Mouse (Mus musculus) neutrophil, adult 5-6 weeks (primary cell): Measurements from ENCODE around the gene Acvr1b. TPM values are rescaled to one million over a fixed set of nuclear protein-coding genes. Genes with fewer than 3 reads are reported as not detected.
A peak's percentile ranks its signal among the peaks of the same experiment; 100 is the strongest.

ENCODE experiments used
- ATAC-seq: fragments of 151-379, 151-347 bp; 2 replicates; pipeline ENCODE4 v1.8.0; 2017; ENCODE audit warnings: mild to moderate bottlenecking, moderate TSS enrichment; ENCODE audit not compliant: insufficient number of reproducible peaks, poor library complexity, low FRiP score, severe bottlenecking; ENCODE audit errors: extremely low read depth
- total RNA-seq: library from RNA; stranded (forward); fragments of 200-1000 nt; gene quantifications from 2 replicates; pipeline ENCODE4 v1.2.3, GENCODE M21; 2017

Gene Acvr1b
- total RNA-seq, 1 experiment from 2014 or later: 22.0 TPM

DNA sequence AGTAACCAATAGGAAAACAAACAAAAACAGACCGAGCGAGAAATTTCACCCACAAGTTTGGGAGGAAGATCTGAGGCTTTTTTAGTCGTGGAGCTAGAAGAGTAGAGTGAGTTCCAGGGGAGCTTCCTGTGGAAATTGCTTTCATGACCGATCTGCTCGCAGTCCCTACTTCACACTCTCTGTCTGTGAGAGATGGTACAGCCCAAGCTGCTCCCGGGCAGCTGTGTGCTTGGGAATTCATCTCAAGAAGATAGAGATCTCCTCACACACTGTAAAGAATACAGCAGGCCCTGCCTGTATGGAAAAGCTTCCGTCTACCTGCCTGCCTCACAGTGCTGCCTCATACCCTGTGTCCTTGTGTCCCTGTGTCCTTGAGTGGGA lies 18.4 kb downstream of the Acvr1b start:
- no peak for ATAC-seq

DNA sequence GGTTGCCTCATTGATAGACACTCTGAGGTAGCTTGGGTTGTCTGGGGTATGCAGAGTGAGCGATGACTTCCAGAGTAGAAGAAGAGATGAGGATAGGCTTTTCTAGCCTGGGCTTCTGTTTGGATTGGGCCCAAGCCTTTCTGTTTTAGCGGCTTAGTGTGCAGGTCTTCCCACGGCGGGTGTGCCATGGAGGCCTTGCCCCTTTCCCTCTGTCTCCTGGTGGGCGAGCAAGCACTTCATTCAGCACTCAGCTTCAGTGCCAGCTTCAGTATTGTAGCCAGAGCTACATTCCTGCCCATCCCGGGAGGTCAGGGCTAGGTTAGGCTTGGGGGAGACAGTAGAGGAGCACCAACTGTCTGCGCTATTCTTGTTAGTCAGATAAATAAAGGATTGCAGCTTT lies 18.8 kb downstream of the Acvr1b start:
- ATAC-seq: no peak

DNA sequence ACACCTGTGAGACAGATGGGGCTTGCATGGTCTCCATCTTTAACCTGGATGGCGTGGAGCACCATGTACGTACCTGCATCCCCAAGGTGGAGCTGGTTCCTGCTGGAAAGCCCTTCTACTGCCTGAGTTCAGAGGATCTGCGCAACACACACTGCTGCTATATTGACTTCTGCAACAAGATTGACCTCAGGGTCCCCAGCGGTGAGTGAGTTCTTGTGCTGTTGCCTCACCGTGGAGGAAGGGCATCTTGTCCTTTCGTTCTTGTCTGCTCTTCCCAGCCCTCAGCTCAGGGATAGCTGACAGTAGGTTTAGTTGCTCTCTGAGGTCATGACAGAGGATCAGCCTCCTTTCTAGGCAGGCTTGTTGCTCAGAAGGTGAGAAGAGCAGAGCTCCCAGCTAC lies 20.1 kb downstream of the Acvr1b start:
- no peak for ATAC-seq

DNA sequence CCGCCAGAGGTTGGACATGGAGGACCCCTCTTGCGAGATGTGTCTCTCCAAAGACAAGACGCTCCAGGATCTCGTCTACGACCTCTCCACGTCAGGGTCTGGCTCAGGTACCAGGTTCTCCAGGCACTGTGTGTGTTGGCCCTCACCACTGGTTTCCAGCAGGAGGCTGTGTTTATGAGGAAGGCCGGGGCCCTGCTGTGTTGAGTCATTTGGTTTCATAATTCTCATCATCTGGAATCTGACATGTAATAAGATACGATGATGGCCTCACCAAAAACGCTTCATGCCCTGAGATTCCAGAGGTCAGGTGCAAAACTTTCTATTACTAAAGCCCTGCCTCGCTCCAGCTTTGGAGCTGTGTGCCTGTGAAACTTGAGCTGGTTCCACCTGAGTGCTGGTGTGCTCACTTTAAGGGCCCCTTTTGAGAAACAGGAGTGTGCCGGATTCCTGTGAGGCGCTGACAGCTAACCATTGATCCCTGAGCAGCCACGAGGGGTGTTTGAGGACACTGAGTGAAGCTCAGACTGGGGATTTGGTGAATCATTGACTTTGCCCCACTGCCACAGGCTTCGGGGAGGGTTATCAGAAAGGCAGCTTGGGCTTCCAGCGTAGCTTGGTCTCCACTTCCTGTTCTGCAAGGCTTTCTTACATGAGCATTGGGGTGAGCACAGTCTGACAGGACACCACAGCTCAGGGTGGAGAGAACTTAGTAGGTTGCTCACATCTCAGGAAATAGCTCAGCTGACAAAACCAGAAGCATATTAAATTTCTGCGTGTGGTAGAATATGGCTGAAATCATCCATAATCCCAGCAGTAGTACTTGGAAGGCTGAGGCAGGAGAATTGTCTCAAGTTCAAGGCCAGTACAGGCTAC lies 21.3 kb downstream of the Acvr1b start:
- no peak for ATAC-seq

DNA sequence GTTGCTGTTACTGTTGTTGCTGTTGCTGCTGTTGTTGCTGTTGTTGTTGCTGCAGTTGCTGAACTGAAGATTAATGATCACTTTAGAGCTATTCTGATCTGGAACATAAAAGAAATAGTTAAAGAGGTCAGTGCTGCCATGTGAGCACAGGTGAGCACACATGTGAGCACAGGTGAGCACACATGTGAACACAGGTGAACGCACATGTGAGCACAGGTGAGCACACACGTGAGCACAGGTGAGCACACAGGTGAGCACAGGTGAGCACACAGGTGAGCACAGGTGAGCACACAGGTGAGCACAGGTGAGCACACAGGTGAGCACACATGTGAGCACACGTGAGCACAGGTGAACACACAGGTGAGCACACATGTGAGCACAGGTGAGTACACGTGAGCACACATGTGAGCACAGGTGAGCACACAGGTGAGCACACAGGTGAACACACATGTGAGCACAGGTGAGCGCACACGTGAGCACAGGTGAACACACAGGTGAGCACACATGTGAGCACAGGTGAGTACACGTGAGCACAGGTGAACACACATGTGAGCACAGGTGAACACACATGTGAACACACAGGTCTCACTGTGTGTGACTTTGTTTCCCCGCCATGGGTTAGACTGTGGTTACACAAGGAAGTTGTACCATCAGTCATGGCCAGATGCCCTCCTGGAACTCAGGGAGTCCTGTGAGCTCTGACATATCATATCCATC lies 22.4 kb downstream of the Acvr1b start:
- no peak for ATAC-seq

DNA sequence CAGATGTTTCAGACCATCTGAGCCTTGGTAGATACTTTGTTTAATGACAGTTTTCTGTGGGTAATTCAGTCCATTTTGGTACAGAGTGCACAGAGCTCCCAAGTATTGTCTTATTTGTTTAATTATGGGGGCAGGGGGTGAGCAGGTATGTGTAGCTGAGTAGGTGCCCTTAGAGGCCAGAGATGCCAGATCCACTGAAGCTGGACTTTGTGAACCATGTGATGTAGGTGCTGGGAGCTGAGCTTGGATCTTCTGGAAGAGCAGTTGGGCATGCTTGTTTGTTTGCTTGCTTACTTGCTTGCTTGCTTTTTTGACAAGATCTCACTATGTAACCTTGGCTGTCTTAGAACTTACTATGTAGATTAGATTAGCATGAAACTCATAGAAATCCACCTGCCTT lies 23.1 kb downstream of the Acvr1b start:
- no peak for ATAC-seq

DNA sequence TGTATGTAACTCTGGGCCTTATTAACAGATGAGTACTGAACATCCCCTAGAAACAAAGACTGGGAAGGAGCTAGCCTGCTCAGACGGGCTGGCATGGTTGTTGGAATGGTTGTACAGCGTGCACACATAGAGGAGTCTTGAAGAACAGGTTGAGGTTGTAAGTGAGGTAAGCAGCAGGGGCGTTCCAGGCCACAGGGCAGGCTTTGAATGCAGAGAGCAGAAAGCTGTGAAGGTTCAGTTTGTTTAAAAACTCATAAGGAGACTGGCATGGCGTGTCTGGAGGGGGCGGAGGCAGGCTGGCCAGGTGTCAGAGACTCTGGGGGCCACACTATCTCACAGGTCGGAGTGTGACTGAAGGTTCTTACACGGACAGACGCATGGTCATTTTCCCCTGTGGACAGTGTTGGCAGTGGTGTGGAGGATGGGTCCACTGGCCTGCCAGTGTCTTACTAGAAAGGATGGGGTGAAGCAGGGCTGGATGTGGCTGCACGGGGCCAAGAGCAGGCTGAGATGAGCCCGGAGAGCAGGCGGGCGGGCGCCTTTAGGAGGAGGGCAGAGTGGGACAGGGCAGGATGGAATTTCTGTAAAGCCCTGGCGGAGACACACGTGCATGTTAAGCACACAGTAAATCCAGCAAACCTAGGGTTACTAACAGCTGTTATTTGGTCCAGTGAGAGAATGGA lies 23.8 kb downstream of the Acvr1b start:
- no peak for ATAC-seq

DNA sequence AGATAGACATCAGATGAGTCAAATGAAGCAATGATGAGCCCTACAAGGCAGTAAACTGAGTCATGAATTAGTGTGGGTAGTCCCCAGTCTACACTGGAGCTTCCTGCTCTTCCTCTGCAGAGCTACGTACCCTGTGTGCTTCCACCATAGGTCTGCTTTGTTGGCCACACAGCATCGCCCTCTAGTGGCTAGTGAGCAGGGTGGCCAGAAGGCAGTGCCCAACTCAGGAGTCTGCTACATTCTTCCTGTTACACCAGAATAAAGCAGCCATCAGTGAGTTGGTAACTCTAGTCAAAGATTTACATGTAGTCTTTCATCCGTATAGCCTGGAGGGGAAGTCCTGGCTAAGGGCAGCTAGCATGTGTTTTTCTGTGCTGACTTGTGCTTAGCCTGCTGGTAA lies 24.4 kb downstream of the Acvr1b start:
- ATAC-seq: peak; percentile 87

DNA sequence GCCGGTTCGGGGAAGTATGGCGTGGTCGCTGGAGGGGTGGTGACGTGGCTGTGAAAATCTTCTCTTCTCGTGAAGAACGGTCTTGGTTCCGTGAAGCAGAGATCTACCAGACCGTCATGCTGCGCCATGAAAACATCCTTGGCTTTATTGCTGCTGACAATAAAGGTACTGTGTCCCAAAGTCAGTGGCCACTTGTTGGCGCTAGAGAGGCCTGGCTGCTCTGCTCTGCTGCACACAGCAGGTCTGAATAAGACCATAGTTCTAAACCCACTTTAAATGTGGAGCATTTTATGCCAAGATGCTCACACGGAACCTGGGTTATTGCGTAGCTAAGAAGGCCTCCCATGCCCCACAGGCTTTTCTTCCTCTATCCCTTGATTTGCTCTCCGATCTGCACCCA lies 25.0 kb downstream of the Acvr1b start:
- no peak for ATAC-seq

DNA sequence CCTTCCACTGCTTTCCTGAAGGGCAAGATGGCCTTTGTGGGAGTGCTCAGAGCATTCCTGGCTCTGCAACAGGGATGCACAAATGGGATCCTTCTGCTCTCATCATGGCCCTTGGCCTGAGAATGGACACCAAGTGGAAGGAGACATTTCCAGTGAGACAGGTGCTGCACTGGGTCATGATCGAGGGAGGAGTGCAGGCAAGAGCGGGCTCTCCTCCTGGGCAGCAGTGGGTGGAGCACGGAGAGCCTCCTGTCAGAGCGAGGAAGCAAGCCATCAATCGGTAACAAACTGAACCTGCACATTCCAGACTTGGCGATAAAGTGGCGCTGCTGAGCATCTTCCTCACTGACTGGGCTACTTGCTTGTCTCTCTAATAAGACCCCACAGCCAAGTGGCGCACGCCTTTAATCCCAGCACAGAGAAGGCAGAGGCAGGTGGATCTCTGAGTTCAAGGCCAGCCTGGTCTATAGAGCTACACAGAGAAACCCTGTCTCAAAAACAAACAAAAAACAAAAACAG lies 27.0 kb downstream of the Acvr1b start:
- ATAC-seq: no peak

DNA sequence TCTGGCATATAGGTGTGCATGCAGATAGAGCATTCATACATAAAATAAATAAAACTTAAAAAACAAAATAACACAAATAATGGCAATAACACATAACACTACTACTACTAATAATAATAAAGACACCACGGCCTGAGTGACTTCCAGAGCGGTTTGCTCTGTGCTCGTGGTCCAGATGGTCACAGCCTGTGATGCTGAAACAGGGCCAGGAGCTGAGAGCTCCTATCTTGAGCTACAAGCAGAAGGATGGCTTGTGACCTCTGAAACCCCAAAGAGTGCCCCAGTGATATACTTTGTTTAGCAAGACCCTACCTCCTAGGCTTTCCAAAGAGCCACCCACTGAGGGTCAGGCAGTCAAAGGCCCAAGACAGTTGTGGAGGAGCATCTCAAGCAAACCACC lies 27.5 kb downstream of the Acvr1b start:
- no peak for ATAC-seq

DNA sequence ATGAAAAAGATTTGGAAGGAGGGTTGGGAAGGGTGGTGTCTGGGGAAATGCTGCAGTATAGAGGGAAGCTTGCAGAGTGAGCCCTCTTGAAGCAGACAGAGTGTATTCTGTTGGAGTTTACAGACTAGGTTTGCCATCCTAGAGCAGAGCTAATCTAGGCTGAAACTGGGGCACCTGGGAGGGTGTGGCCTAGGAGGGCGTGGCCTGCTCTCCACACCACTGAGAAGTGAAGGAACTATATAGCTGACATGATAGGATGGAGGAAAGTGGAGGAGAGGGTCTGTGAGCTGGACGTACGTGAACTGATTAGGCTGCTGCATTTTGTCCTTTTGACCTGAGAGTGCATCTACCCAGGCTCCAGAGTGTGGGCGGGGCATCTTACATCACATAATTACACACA lies 29.8 kb downstream of the Acvr1b start:
- ATAC-seq: no peak

DNA sequence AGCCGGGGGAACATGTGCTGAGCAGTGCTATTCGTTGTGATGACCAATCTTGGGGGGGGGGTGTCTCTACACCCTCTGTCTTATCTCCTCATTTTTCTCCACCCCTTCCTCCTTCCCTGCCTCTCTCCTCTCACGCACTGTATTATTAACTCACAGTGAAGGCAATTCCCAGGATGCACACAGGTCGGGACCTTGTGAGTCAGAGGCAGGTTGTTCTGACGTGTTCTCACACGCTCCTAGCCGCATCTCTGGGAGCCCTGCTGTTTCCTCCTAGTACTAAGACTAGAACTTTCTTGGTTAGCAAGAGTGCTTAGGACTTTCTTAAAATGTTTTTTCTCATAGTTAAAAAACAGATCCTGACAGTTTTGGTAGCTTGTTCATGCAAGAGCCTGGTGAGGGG lies 30.9 kb downstream of the Acvr1b start:
- ATAC-seq: no peak

DNA sequence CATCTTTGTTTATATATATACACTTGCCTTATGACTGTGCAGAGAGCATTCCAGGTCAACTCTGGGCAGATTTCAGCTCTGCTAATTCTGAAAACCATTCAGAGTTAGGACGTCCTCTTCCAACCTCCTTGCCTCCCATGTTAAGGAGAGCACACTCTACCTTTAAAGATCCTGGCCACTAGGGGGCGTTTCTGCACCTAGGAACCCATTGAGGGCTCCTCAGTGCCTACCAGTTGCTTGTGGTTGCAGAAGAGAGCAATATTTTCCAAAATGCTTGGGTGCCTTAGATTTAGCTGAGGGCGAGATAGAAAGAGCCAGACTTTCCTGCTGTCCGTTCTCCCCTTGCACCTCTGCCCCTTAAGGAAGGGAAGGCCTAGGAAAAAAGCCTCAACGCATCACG lies 36.4 kb downstream of the Acvr1b start:
- peak; percentile 39; the same call in 1 of the 2 replicates for ATAC-seq

DNA sequence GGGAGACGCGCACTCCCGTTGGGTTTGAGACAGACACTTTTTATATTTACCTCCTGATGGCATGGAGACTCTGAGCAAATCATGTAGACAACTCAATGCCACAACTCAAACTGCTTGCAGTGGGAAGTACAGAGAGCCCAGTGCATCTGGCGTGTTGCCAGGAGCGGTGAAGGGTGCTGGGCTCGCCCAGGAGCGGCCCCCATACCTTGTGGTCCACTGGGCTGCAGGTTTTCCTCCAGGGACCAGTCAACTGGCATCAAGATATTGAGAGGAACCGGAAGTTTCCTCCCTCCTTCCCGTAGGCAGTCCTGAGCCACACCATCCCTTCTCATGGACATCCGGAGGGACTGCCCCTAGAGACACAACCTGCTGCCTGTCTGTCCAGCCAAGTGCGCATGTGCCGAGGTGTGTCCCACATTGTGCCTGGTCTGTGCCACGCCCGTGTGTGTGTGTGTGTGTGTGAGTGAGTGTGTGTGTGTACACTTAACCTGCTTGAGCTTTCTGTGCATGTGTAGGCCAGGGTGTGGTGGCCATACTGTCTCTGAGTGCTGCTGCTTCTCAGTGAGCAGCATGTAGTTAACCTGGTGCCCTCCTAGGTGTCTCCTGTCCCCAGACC lies 37.2 kb downstream of the Acvr1b start:
- ATAC-seq: no peak

DNA sequence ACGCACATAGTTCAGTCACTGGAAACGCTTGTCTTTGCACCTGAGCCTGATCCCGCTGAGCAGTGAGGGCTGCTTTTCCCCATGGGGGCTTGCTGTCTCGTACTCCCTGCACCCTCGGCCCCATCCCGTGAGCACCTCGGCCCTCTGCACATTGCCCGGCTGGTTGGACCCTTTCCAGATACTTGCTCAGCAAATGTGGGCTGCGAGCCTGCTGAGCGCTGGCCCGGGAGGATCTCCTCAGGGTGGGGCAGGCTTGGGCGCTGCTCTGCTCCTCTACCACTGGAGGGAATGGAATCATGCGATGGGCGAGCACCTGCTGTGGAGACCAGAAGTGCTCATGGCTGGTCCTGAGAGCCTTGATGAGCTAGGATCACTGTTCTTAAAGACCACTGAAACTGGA lies 38.6 kb downstream of the Acvr1b start:
- no peak for ATAC-seq

DNA sequence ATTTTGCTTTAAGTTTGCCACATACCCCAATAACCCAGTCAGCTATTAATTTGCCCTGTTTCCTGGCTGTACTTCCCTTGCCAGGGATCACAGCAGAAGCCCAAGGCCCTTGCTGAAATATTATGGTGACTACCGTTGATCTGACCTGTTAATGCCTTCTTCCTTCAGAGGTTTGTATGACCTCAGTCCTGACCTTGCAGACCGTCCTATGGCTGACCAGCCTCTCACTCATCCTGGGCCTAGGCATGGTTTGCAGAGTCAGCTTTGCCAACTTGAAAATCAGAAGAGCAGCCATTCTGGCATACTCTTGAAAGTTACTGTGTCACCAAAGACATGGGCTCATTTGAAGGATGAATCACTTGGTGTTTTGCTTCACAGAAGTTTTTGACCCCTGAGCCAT lies 41.3 kb downstream of the Acvr1b start:
- no peak for ATAC-seq

DNA sequence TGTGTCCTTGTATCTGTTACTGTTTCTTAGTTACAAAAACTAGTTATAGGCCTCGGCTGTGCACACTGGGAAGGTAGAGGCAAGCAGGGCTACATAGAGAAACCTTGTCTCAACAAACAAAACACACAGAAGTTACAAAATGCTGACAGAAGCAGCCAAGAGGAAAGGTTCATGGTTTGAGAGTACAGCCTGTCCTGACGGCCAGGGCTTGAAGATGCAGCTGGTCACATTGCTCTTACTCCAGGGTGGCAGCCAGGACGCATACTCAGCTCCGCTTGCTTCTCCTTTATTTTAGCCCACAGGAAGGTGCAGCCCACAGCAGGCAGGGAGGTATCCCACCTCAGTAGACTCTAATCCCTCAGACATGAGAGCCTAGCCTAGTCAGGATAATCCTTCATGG lies 42.2 kb downstream of the Acvr1b start:
- no peak for ATAC-seq

DNA sequence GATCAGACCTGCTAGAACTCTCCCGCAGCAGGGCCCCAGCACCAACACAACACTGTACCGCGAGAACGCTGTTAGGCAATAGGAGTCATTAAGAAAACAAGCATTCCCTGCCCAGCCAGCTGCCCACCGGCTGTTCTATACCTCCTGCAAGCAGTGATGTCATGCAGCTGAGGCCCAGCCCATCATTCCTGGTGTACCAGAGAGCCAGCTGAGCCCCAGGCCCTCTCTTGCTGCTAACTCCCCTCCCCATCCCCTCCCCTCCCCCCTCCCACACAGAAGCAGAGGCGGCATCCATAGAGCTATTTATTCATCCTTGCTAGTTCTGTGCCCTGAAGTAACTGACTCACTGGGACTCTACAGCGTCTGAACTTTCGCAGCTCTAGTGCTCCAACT lies 47.0 kb downstream of the Acvr1b start:
- no peak for ATAC-seq
